Mouse (Mus musculus) c-Kit-positive CD71-positive TER-119-positive erythroid progenitor cells, embryonic 14.5 days (primary cell): ENCODE data around the gene Tmem45a2.
A peak's percentile ranks its signal among the peaks of the same experiment; 100 is the strongest.
"Not testable (repeated sequence)": the region's sequence is repeated elsewhere in the genome, so short reads cannot be mapped to it uniquely, and the experiment has no call there.

Source experiments
- DNase-seq: peaks from one replicate; pipeline ENCODE4 v3.0.0-alpha.2; 2013; ENCODE audit warnings: low spot score

The Tmem45a2 gene

GRCm38 (mm10) chr16:57071132-57071639 lies at the start of gene Tmem45a2:
Tmem45a2 (minus strand) TSS chr16:57071372.
- DNase-seq = no peak

DNA sequence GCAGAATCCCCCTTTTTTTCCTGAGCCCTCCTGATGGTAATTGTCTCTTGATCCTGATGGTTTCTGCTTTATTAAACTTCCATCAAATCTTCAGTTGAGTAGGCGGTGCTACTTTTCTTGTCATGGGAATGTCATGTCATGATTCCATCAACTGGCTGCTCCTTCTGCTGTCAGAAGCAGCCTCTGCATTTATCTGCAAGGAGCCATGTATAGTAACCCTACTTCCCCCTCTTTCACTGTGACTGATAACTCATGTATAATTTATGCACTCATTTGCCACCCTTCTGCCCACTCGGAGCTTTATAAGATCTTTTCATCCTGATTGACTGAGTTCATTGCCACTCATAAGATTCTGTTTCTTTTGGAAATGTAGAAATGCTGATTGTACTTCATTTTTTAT lies 46.4 kb upstream of the Tmem45a2 start:
- DNase-seq = no peak

DNA sequence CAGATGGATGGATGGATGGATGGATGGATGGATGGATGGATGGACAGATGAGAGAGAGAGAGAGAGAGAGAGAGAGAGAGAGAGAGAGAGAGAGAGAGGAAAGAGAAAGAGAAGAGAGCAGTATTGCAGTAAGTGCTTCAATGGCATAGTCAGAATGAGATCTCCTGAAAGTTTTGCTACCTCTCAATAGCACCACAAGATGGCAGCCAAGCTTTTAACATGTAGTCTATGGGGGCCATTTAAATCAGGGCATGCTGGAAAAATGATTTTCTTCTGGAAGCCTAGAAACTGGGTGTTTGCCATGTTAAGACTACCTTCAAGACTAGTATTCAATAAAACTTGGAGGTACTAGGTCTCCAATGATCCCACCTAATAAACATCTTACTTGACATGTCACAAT lies 44.9 kb upstream of the Tmem45a2 start:
- no peak for DNase-seq

DNA sequence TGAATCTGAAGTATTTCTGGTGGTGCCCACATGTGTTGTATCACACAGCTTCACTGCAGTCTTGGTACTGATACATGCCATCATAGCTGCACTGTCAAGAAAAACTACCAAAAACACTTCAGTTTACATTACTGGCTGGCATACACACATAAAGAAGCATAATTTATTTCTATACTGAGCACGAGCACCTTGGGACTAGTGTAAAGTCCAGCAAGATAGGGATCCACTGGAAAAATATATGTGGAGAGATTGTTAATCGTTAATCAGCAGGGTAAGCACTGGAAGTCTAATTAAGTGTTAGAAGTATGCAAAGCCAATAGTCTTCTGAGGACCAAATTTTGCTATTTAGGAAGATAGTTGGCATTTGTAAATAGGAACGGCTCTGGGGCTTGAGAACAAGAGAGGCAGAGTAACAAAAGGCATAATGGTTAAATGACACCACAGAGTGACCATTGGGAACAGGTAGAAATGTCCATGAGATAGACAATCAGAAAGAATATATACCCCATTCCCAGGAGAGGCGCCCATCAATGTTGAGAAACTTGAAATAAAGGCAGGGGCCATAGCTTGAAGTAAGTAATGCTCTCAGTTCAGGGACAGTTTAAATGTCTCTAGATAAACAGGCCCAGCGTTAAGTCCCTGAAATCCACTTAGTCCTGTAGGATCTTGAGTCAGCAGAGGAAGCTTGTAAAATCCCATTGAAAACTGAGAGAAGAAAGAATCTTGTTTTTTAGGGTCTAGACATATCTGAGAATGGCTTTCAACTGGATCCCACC lies 35.2 kb upstream of the Tmem45a2 start:
- DNase-seq = no peak

DNA sequence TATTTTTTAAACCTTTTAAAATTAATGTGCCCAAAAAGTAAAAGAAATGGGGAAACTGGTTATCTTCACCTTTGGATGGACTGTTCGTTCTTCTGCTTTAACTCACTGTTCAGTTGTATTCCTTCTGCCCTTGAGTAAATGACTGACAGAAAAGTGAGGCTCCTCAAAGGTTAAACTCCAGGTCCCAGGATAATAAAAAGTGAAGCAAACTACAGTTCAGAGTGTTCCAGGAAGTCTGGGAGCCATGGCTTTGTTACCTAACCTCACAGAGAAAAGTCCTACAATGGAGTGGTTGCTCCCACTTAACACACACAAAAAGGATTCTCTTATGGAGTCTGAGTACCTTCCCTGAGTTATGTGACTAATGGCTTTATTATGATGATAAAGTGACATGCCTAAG lies 30.0 kb upstream of the Tmem45a2 start:
- DNase-seq = no peak

GRCm38 (mm10) chr16:57099572-57100237 lies 28.5 kb upstream of the Tmem45a2 start:
- no peak for DNase-seq

- DNase-seq = no peak
Measured at GRCm38 (mm10) chr16:57098468-57099144, 27.4 kb upstream of the Tmem45a2 start.

GRCm38 (mm10) chr16:57092911-57093605 lies 21.9 kb upstream of the Tmem45a2 start:
- DNase-seq = no peak

DNA sequence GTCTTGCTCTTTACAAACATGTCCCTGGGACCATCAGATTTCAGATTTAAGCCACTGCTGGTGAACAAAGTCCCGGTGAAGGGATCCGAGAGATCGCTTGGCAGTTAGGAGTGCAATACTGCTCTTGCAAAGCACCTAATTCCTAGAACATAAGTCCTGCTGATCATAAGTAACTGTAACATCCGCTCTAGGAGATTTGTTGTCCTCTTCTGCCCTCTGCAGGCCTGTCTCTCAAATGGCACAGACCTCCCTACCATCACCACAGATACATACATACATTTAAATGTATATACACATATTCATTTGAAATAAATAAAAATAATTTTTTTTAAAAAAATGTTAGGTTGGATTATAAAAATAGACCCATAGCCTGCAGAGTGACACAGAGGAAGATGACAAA lies 21.3 kb upstream of the Tmem45a2 start:
- peak; percentile 14 for DNase-seq

- DNase-seq = no peak
Measured at GRCm38 (mm10) chr16:57079577-57079976, 8.4 kb upstream of the Tmem45a2 start.

GRCm38 (mm10) chr16:57075986-57076385 lies 4.8 kb upstream of the Tmem45a2 start:
- DNase-seq = no peak

DNA sequence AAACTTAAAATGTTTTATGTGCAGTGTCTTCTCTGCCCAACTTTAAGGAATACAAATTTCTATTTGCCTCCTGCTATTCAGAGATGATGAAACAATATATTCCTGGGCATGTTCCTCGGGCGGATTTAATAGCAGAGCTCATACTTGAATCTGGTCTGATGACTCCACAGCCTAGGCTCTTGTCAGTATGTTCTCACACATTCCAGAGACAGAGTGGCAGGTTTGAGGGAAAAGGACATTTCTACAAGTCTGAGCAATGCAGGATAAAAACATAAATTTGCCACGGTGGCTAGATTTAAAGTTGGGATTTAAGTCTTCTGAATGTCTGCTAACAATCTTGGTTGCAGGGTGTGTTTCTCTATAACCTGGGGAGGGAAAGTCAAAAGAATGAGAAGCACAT lies 9.1 kb downstream of the Tmem45a2 start:
- DNase-seq = no peak

GRCm38 (mm10) chr16:57056995-57057394 lies 14.2 kb downstream of the Tmem45a2 start:
- no peak for DNase-seq

GRCm38 (mm10) chr16:57049974-57050373 lies 21.2 kb downstream of the Tmem45a2 start:
- no peak for DNase-seq

DNA sequence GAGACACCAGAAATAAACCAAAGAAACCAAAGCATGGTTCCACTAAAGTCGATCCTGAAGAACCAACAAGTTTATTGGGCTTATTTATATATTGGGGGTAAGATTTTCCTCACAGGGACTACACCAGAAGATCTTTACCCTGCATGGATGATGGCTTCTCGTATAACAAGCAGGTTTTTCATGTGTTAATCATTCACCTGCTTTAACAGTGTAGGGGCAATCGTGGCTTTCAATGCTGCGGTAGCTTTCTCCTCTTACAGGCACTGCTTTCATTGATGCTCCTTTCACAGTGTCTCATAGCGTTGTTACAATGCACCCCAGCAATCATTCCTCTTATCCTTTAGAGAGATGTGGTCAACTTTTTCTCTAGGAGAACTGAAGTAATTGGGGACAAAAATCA lies 32.6 kb downstream of the Tmem45a2 start:
- no peak for DNase-seq

- DNase-seq = no peak
Measured at GRCm38 (mm10) chr16:57030150-57030885, 40.9 kb downstream of the Tmem45a2 start.

- DNase-seq = not testable (repeated sequence)
Measured at GRCm38 (mm10) chr16:56998283-56998682, 72.9 kb downstream of the Tmem45a2 start.
